Mouse (Mus musculus) kidney, adult 2 months (tissue): ENCODE results near the gene Pth2.

Experiments
- CTCF ChIP-seq: fragments of 200-500 bp; conservative IDR thresholded peaks from 2 replicates; pipeline ENCODE4 v1.5.1; 2011; ENCODE audit warnings: low read depth, mild to moderate bottlenecking, control low read depth, low read length, moderate library complexity, mixed read lengths; ENCODE audit not compliant: insufficient read depth, insufficient read length
- POLR2A ChIP-seq: fragments of 200-500 bp; IDR thresholded peaks from one replicate; pipeline ENCODE4 v1.6.1; 2011; ENCODE audit warnings: low read depth, low read length, control low read depth

- TF ChIP-seq CTCF = no peak
- no peak for TF ChIP-seq POLR2A
These were observed 12.6 kb downstream of the Pth2 start for GRCm38 (mm10) chr7:45193406-45193805.
